24 mouse cellular contexts compared by ENCODE assay signal in genomic region chr4:21722752-21723334, GRCm38 (mm10). TPM values are rescaled to one million over a fixed set of nuclear protein-coding genes. Genes with fewer than 3 reads are reported as not detected.
A peak's percentile ranks its signal among the peaks of the same experiment; 100 is the strongest.
DNase-seq lines count a peak whose midpoint lies in the region; ATAC-seq and TF ChIP-seq lines count a peak whose summit lies in the region.
"Had no signal": no experiment of that assay in that cellular context is flagged by ENCODE, and none has a peak within 500 bp of the region (broad histone marks: within the 10 kb centered on the region; RNA-seq: fewer than 3 reads in every experiment).

No protein-coding gene starts in this region.

- TF ChIP-seq POLR2A in ES-Bruce4 (IDR thresholded peaks at IDR 0.05; ENCODE audit: insufficient read depth, low read length) = peak; percentile 68
- no peak for TF ChIP-seq POLR2A in brain, embryonic 14.5 days (IDR thresholded peaks at IDR 0.05; ENCODE audit: borderline replicate concordance, extremely low read depth, insufficient read depth, insufficient read length, poor library complexity, severe bottlenecking)

- H3K4me3 ChIP-seq in midbrain, embryonic 10.5 days = peak overlapping the region; percentile 23; the same call in 1 of the 2 replicates
- no peak overlapping the region for H3K4me3 ChIP-seq in midbrain, postnatal 0 days (ENCODE audit: low read depth, low read length)
- H3K4me3 ChIP-seq in ES-Bruce4 (ENCODE audit: low read depth, low read length) = peak overlapping the region; percentile 56
- H3K4me3 ChIP-seq: left cerebral cortex, adult 2 months; limb, embryonic 12.5 days; liver, embryonic 13.5 days; lung, embryonic 15.5 days had no signal

- no peak for TF ChIP-seq CTCF in midbrain, postnatal 0 days (IDR thresholded peaks at IDR 0.05)
- TF ChIP-seq CTCF in ES-Bruce4 (IDR thresholded peaks at IDR 0.05; ENCODE audit: low read depth, low read length) = no peak
- TF ChIP-seq CTCF in brain, embryonic 14.5 days (IDR thresholded peaks at IDR 0.05; ENCODE audit: borderline replicate concordance, extremely low read depth, insufficient read depth, insufficient read length) = no peak

- H3K36me3 ChIP-seq in midbrain, embryonic 10.5 days = no peaks in the 10 kb centered on the region
- no peaks in the 10 kb centered on the region for H3K36me3 ChIP-seq in midbrain, postnatal 0 days (ENCODE audit: insufficient read depth, low read length)
- H3K36me3 ChIP-seq in ES-Bruce4 (ENCODE audit: control insufficient read depth, insufficient read depth, low read length, poor library complexity, severe bottlenecking) = no peaks in the 10 kb centered on the region
- H3K36me3 ChIP-seq: limb, embryonic 12.5 days; liver, embryonic 13.5 days; lung, embryonic 15.5 days had no signal

- no peak for ATAC-seq in midbrain, postnatal 0 days (ENCODE audit: low FRiP score)
- ATAC-seq: intestine, embryonic 16.5 days had no signal

- H3K9ac ChIP-seq in midbrain, postnatal 0 days (replicated peaks; ENCODE audit: low read length, poor library complexity, severe bottlenecking) = no peak overlapping the region
- peak overlapping the region; percentile 38 for H3K9ac ChIP-seq in ES-Bruce4 (ENCODE audit: low read depth, poor library complexity, severe bottlenecking)
- H3K9ac ChIP-seq: limb, embryonic 12.5 days; liver, embryonic 13.5 days; lung, embryonic 15.5 days had no signal

- H3K27ac ChIP-seq in midbrain, embryonic 10.5 days (replicated peaks) = peak overlapping the region; percentile 59
- H3K27ac ChIP-seq in midbrain, postnatal 0 days (ENCODE audit: low read depth, low read length) = no peak overlapping the region
- H3K27ac ChIP-seq in ES-Bruce4 (ENCODE audit: insufficient read depth, low read length) = peak overlapping the region; percentile 92
- H3K27ac ChIP-seq: kidney, postnatal 0 days; left cerebral cortex, adult 2 months; limb, embryonic 12.5 days; liver, embryonic 13.5 days; lung, embryonic 15.5 days had no signal

- no peak overlapping the region for H3K4me2 ChIP-seq in midbrain, postnatal 0 days (ENCODE audit: low read depth, low read length, poor library complexity, severe bottlenecking)
- H3K4me2 ChIP-seq: limb, embryonic 12.5 days; liver, embryonic 13.5 days; lung, embryonic 15.5 days had no signal

- peaks cover 10% of the 10 kb centered on the region for H3K4me1 ChIP-seq in midbrain, embryonic 10.5 days
- H3K4me1 ChIP-seq in midbrain, postnatal 0 days (ENCODE audit: insufficient read depth, low read length) = no peaks in the 10 kb centered on the region
- peaks cover 6% of the 10 kb centered on the region for H3K4me1 ChIP-seq in ES-Bruce4 (ENCODE audit: control insufficient read depth, insufficient read depth, low read length)
- H3K4me1 ChIP-seq: limb, embryonic 12.5 days; liver, embryonic 13.5 days; lung, embryonic 15.5 days had no signal

- TF ChIP-seq EP300 in ES-Bruce4 (IDR thresholded peaks at IDR 0.05; ENCODE audit: insufficient read depth, low read depth, low read length) = 0 out of 2 replicates have a peak, but pooled peaks have one; percentile 11

- DNase-seq in embryo, embryonic 10 days (ENCODE audit: low spot score) = peak; percentile 14
- DNase-seq in embryo, embryonic 9.5 days (ENCODE audit: extremely low spot score) = no peak
- peak; percentile 31 for DNase-seq in midbrain, embryonic 10.5 days (ENCODE audit: low spot score)
- DNase-seq in midbrain, postnatal 0 days (ENCODE audit: low spot score) = no peak
- peak; percentile 59 for DNase-seq in brain, embryonic 14.5 days (ENCODE audit: low read depth)
- no peak for DNase-seq in layer of hippocampus, adult 11-12 months (ENCODE audit: low spot score)
- no peak for DNase-seq in urinary bladder, adult 2 months (ENCODE audit: low spot score)
- DNase-seq: adrenal gland, postnatal 10 days; cerebellum, adult 11-12 months; cerebellum, postnatal 36 days; heart, adult 11 months; liver, embryonic 13.5 days; thymus, postnatal 4 days had no signal

- H3K9me3 ChIP-seq in midbrain, embryonic 10.5 days (replicated peaks) = no peaks in the 10 kb centered on the region
- no peaks in the 10 kb centered on the region for H3K9me3 ChIP-seq in midbrain, postnatal 0 days (ENCODE audit: low read length)
- H3K9me3 ChIP-seq in ES-Bruce4 (replicated peaks; ENCODE audit: control insufficient read depth, insufficient read depth, low read length, poor library complexity, severe bottlenecking) = no peaks in the 10 kb centered on the region
- H3K9me3 ChIP-seq: limb, embryonic 12.5 days; liver, embryonic 13.5 days; lung, embryonic 15.5 days had no signal

- WGBS in midbrain, embryonic 10.5 days = 45% methylated on average over 7 of the region's 7 CpGs
- WGBS in midbrain, postnatal 0 days = 35% methylated on average over 7 of the region's 7 CpGs

- no peaks in the 10 kb centered on the region for H3K27me3 ChIP-seq in midbrain, embryonic 10.5 days (ENCODE audit: low read depth, poor library complexity, severe bottlenecking)
- H3K27me3 ChIP-seq in midbrain, postnatal 0 days (ENCODE audit: insufficient read depth, low read length) = no peaks in the 10 kb centered on the region
- no peaks in the 10 kb centered on the region for H3K27me3 ChIP-seq in ES-Bruce4 (ENCODE audit: control insufficient read depth, insufficient read depth, low read length, poor library complexity, severe bottlenecking)
- H3K27me3 ChIP-seq: lung, embryonic 15.5 days had no signal

RNA-seq across cellular contexts. Expression of gene Ccnc, which starts 4.7 kb away (rescaled TPM):
- 67.5 and 67.9 TPM in 2 replicates for polyA plus RNA-seq in midbrain, embryonic 10.5 days (2016; fragmentation: Nextera tagmentation; extraction: Ambion mirVana)
- 29.2 and 39.1 TPM in 2 replicates for total RNA-seq in midbrain, postnatal 0 days (2014; rRNA removed)
- 59.6 and 63.0 TPM in 2 replicates for polyA plus RNA-seq in midbrain, postnatal 0 days (2015; fragmentation: Nextera tagmentation; extraction: Ambion mirVana)
- polyA plus RNA-seq in ES-Bruce4 (2011; ENCODE audit: insufficient read depth, insufficient read length, low read depth, missing spikeins) = 79.5 and 95.5 TPM in 2 replicates
- polyA plus RNA-seq in brain, embryonic 14.5 days (2012; rRNA removed) = 27.0 and 28.5 TPM in 2 replicates
- polyA plus RNA-seq in urinary bladder, adult 2 months (2012; rRNA removed) = 17.7 and 21.3 TPM in 2 replicates

RNA-seq across cellular contexts. Expression of gene Prdm13, which starts 37.1 kb away (rescaled TPM):
- 0.06 and 0.15 TPM in 2 replicates for polyA plus RNA-seq in midbrain, embryonic 10.5 days (2016; fragmentation: Nextera tagmentation; extraction: Ambion mirVana)
- total RNA-seq in midbrain, postnatal 0 days (2014; rRNA removed) = 0.76 and 2.7 TPM in 2 replicates
- 0.26 and 0.29 TPM in 2 replicates for polyA plus RNA-seq in midbrain, postnatal 0 days (2015; fragmentation: Nextera tagmentation; extraction: Ambion mirVana)
- polyA plus RNA-seq in ES-Bruce4 (2011; ENCODE audit: insufficient read depth, insufficient read length, low read depth, missing spikeins) = not detected in 2 replicates
- 2.1 and 2.4 TPM in 2 replicates for polyA plus RNA-seq in brain, embryonic 14.5 days (2012; rRNA removed)
- polyA plus RNA-seq in urinary bladder, adult 2 months (2012; rRNA removed) = not detected in 2 replicates
- total RNA-seq: adrenal gland, postnatal 10 days; gastrocnemius, adult 8-10 months; hematopoietic stem cell, adult 5-6 weeks; layer of hippocampus, adult 8-10 months; left cerebral cortex, adult 2 months had no signal
- polyA plus RNA-seq: embryonic facial prominence, embryonic 14.5 days; heart, embryonic 14.5 days; intestine, embryonic 16.5 days; kidney, postnatal 0 days; limb, embryonic 12.5 days; liver, embryonic 13.5 days; lung, embryonic 15.5 days had no signal

RNA-seq across cellular contexts. Expression of gene Usp45, which starts 44.1 kb away (rescaled TPM):
- polyA plus RNA-seq in midbrain, embryonic 10.5 days (2016; fragmentation: Nextera tagmentation; extraction: Ambion mirVana) = 10.5 and 10.9 TPM in 2 replicates
- 8.5 and 9.7 TPM in 2 replicates for total RNA-seq in midbrain, postnatal 0 days (2014; rRNA removed)
- polyA plus RNA-seq in midbrain, postnatal 0 days (2015; fragmentation: Nextera tagmentation; extraction: Ambion mirVana) = 3.7 and 4.7 TPM in 2 replicates
- 32.7 and 38.1 TPM in 2 replicates for polyA plus RNA-seq in ES-Bruce4 (2011; ENCODE audit: insufficient read depth, insufficient read length, low read depth, missing spikeins)
- polyA plus RNA-seq in brain, embryonic 14.5 days (2012; rRNA removed) = 10.4 and 10.9 TPM in 2 replicates
- polyA plus RNA-seq in urinary bladder, adult 2 months (2012; rRNA removed) = 11.0 and 11.5 TPM in 2 replicates

RNA-seq across cellular contexts. Expression of gene Tstd3, which starts 44.2 kb away (rescaled TPM):
- polyA plus RNA-seq in midbrain, embryonic 10.5 days (2016; fragmentation: Nextera tagmentation; extraction: Ambion mirVana) = 27.3 and 29.3 TPM in 2 replicates
- 15.6 and 19.2 TPM in 2 replicates for total RNA-seq in midbrain, postnatal 0 days (2014; rRNA removed)
- polyA plus RNA-seq in midbrain, postnatal 0 days (2015; fragmentation: Nextera tagmentation; extraction: Ambion mirVana) = 24.4 and 25.2 TPM in 2 replicates
- 12.6 and 13.1 TPM in 2 replicates for polyA plus RNA-seq in ES-Bruce4 (2011; ENCODE audit: insufficient read depth, insufficient read length, low read depth, missing spikeins)
- 9.4 and 13.4 TPM in 2 replicates for polyA plus RNA-seq in brain, embryonic 14.5 days (2012; rRNA removed)
- 19.3 and 22.2 TPM in 2 replicates for polyA plus RNA-seq in urinary bladder, adult 2 months (2012; rRNA removed)

Comparison
In these comparisons a context has a peak if more than half of its experiments do, and no peak if none do; other contexts are left out.
1. DNase-seq: peak in embryo, embryonic 10 days (single experiment), midbrain, embryonic 10.5 days (single experiment) and brain, embryonic 14.5 days (single experiment); none in embryo, embryonic 9.5 days (single experiment), midbrain, postnatal 0 days (single experiment), layer of hippocampus, adult 11-12 months (single experiment) and urinary bladder, adult 2 months (single experiment).